Mouse (Mus musculus) liver, embryonic 11.5 days (tissue): ENCODE measurements around the gene Ghsr. TPM values are rescaled to one million over a fixed set of nuclear protein-coding genes. Genes with fewer than 3 reads are reported as not detected.
"Not testable (repeated sequence)": the region's sequence is repeated elsewhere in the genome, so short reads cannot be mapped to it uniquely, and the experiment has no call there.

ENCODE experiments used
- ATAC-seq: fragments of 200-750 bp; cut with Nextera tagmentation; replicated peaks from 2 replicates; pipeline ENCODE4 v1.8.0; 2017; ENCODE audit warnings: moderate number of reproducible peaks, mild to moderate bottlenecking, moderate TSS enrichment, moderate library complexity; ENCODE audit not compliant: low FRiP score
- DNase-seq: peaks from one replicate; pipeline ENCODE4 v3.0.0-alpha.2; 2017; ENCODE audit warnings: low spot score
- H3K27ac ChIP-seq: fragments of 300-500 bp; sonication (generic); 2 replicates; pipeline ENCODE4 v1.5.1; 2014; ENCODE audit warnings: mild to moderate bottlenecking, low read depth, low read length, control low read depth
- H3K27me3 ChIP-seq: fragments of 300-500 bp; sonication (generic); replicated peaks from 2 replicates; pipeline ENCODE4 v1.6.1; 2014; ENCODE audit warnings: low read length, mixed read lengths; ENCODE audit not compliant: control insufficient read depth, insufficient read depth
- H3K36me3 ChIP-seq: fragments of 300-500 bp; sonication (generic); 2 replicates; pipeline ENCODE4 v1.6.1; 2014; ENCODE audit warnings: mild to moderate bottlenecking, low read length, moderate library complexity, mixed read lengths; ENCODE audit not compliant: control insufficient read depth, insufficient read depth
- H3K4me1 ChIP-seq: fragments of 300-500 bp; sonication (generic); replicated peaks from 2 replicates; pipeline ENCODE4 v1.6.1; 2014; ENCODE audit warnings: low read length, mixed read lengths; ENCODE audit not compliant: control insufficient read depth, insufficient read depth
- H3K4me2 ChIP-seq: fragments of 300-500 bp; sonication (generic); 2 replicates; pipeline ENCODE4 v1.6.1; 2014; ENCODE audit warnings: mild to moderate bottlenecking, control low read depth, moderate library complexity
- H3K4me3 ChIP-seq: fragments of 300-500 bp; sonication (generic); 2 replicates; pipeline ENCODE4 v1.5.1; 2014; ENCODE audit warnings: low read depth, low read length, control low read depth
- H3K9ac ChIP-seq: fragments of 300-500 bp; sonication (generic); 2 replicates; pipeline ENCODE4 v1.6.1; 2014; ENCODE audit warnings: low read depth, low read length, control low read depth
- H3K9me3 ChIP-seq: fragments of 300-500 bp; sonication (generic); 2 replicates; pipeline ENCODE4 v1.6.1; 2016; ENCODE audit warnings: low read length, inconsistent platforms, mixed read lengths; ENCODE audit not compliant: control insufficient read depth
- WGBS: fragments of 180-500 bp; shearing (Covaris S2); extraction: QIAGEN DNeasy Blood & Tissue Kit; methylation state at CpG from one replicate; pipeline ENCODE4 v1.1.7; 2014; 5-methylcytosine and 5-hydroxymethylcytosine counted together
- polyA plus RNA-seq: library from polyadenylated mRNA; unstranded; fragments of >200 nt; fragmentation: Nextera tagmentation; extraction: Ambion mirVana; gene quantifications from 2 replicates; pipeline ENCODE4 v1.2.1, GENCODE M21; 2014

Gene Ghsr
- polyA plus RNA-seq, 1 experiment from 2014 or later: not detected

- Histone ChIP-seq H3K4me1 (no peaks in the 10 kb centered on the region), H3K27me3 (peaks cover 11% of the 10 kb centered on the region), H3K9me3 (no peaks in the 10 kb centered on the region), H3K27ac (no peak overlapping the region), H3K9ac (no peak overlapping the region), H3K4me3 (no peak overlapping the region), H3K4me2 (no peak overlapping the region), H3K36me3 (no peaks in the 10 kb centered on the region)
- WGBS: 62% methylated on average over 4 of the region's 4 CpGs
- ATAC-seq (no peak), DNase-seq (no peak)
Measured at GRCm38 (mm10) chr3:27377935-27378334, 6.8 kb downstream of the Ghsr start.

GRCm38 (mm10) chr3:27384836-27385235 is 13.7 kb downstream of the Ghsr start:
- no peaks in the 10 kb centered on the region for H3K27me3 ChIP-seq
- no peaks in the 10 kb centered on the region for H3K36me3 ChIP-seq
- no peak overlapping the region for H3K9ac ChIP-seq
- H3K4me1 ChIP-seq: no peaks in the 10 kb centered on the region
- no peak for ATAC-seq
- no peak for DNase-seq
- H3K9me3 ChIP-seq: no peaks in the 10 kb centered on the region
- H3K27ac ChIP-seq: no peak overlapping the region
- H3K4me3 ChIP-seq: no peak overlapping the region
- no peak overlapping the region for H3K4me2 ChIP-seq
- WGBS: 69% methylated on average over 3 of the region's 3 CpGs

- 88% methylated on average over 1 of the region's 1 CpGs for WGBS
- H3K9me3 ChIP-seq: no peaks in the 10 kb centered on the region
Measured at GRCm38 (mm10) chr3:27389923-27390322, 18.8 kb downstream of the Ghsr start.

GRCm38 (mm10) chr3:27400996-27401395 is 29.8 kb downstream of the Ghsr start:
- not testable (repeated sequence) for ATAC-seq, H3K4me3 ChIP-seq, H3K36me3 ChIP-seq, H3K4me1 ChIP-seq, H3K9me3 ChIP-seq, H3K27ac ChIP-seq, DNase-seq, H3K4me2 ChIP-seq, H3K9ac ChIP-seq, H3K27me3 ChIP-seq
- WGBS: 85% methylated on average over 3 of the region's 3 CpGs

More at GRCm38 (mm10) chr3:27389923-27390322, 18.8 kb downstream of the Ghsr start:
- DNase-seq (no peak), ATAC-seq (no peak)
- Histone ChIP-seq H3K27me3 (no peaks in the 10 kb centered on the region), H3K4me2 (no peak overlapping the region), H3K4me1 (no peaks in the 10 kb centered on the region), H3K36me3 (no peaks in the 10 kb centered on the region), H3K27ac (no peak overlapping the region), H3K9ac (no peak overlapping the region), H3K4me3 (no peak overlapping the region)

GRCm38 (mm10) chr3:27406440-27406839 is 35.3 kb downstream of the Ghsr start:
- Histone ChIP-seq H3K4me1 (no peaks in the 10 kb centered on the region), H3K27ac (no peak overlapping the region), H3K4me2 (no peak overlapping the region), H3K9ac (no peak overlapping the region), H3K36me3 (no peaks in the 10 kb centered on the region), H3K4me3 (no peak overlapping the region), H3K9me3 (no peaks in the 10 kb centered on the region), H3K27me3 (no peaks in the 10 kb centered on the region)
- DNase-seq: no peak
- WGBS: 83% methylated on average over 3 of the region's 3 CpGs
- no peak for ATAC-seq

- Histone ChIP-seq H3K4me2 (no peak overlapping the region), H3K9me3 (no peaks in the 10 kb centered on the region), H3K36me3 (no peaks in the 10 kb centered on the region), H3K4me1 (no peaks in the 10 kb centered on the region), H3K27me3 (no peaks in the 10 kb centered on the region), H3K27ac (no peak overlapping the region), H3K9ac (no peak overlapping the region), H3K4me3 (no peak overlapping the region)
- DNase-seq: no peak
- 72% methylated on average over 2 of the region's 2 CpGs for WGBS
- ATAC-seq: no peak
Measured at GRCm38 (mm10) chr3:27408564-27408963, 37.4 kb downstream of the Ghsr start.

- H3K9me3 ChIP-seq: no peaks in the 10 kb centered on the region
- 81% methylated on average over 2 of the region's 2 CpGs for WGBS
Measured at GRCm38 (mm10) chr3:27411286-27411685, 40.1 kb downstream of the Ghsr start.

GRCm38 (mm10) chr3:27413566-27413965 is 42.4 kb downstream of the Ghsr start:
- DNase-seq (no peak), ATAC-seq (no peak)
- H3K36me3 ChIP-seq: no peaks in the 10 kb centered on the region
- WGBS: 69% methylated on average over 3 of the region's 3 CpGs
- no peak overlapping the region for H3K9ac ChIP-seq
- no peaks in the 10 kb centered on the region for H3K4me1 ChIP-seq
- no peaks in the 10 kb centered on the region for H3K9me3 ChIP-seq
- H3K27me3 ChIP-seq: no peaks in the 10 kb centered on the region
- H3K27ac ChIP-seq: no peak overlapping the region
- no peak overlapping the region for H3K4me2 ChIP-seq
- H3K4me3 ChIP-seq: no peak overlapping the region

More at GRCm38 (mm10) chr3:27411286-27411685, 40.1 kb downstream of the Ghsr start:
- ATAC-seq (no peak), DNase-seq (no peak)
- Histone ChIP-seq H3K4me3 (no peak overlapping the region), H3K4me1 (no peaks in the 10 kb centered on the region), H3K4me2 (no peak overlapping the region), H3K36me3 (no peaks in the 10 kb centered on the region), H3K9ac (no peak overlapping the region), H3K27me3 (no peaks in the 10 kb centered on the region), H3K27ac (no peak overlapping the region)

- ATAC-seq: no peak
- no peaks in the 10 kb centered on the region for H3K9me3 ChIP-seq
Measured at GRCm38 (mm10) chr3:27416786-27417185, 45.6 kb downstream of the Ghsr start.

More at GRCm38 (mm10) chr3:27416786-27417185, 45.6 kb downstream of the Ghsr start:
- no peaks in the 10 kb centered on the region for H3K27me3 ChIP-seq
- no peaks in the 10 kb centered on the region for H3K4me1 ChIP-seq
- no peak overlapping the region for H3K4me3 ChIP-seq
- no peak overlapping the region for H3K27ac ChIP-seq
- no peak overlapping the region for H3K9ac ChIP-seq
- H3K4me2 ChIP-seq: no peak overlapping the region
- WGBS: 90% methylated on average over 10 of the region's 10 CpGs
- H3K36me3 ChIP-seq: no peaks in the 10 kb centered on the region
- DNase-seq: no peak
